Mouse (Mus musculus): ENCODE results near the gene Ehbp1. TPM values are rescaled to one million over a fixed set of nuclear protein-coding genes. Genes with fewer than 3 reads are reported as not detected.
A peak's percentile ranks its signal among the peaks of the same experiment; 100 is the strongest.

The Ehbp1 gene
- polyA plus RNA-seq, 1 experiment: 2.5 TPM

DNA sequence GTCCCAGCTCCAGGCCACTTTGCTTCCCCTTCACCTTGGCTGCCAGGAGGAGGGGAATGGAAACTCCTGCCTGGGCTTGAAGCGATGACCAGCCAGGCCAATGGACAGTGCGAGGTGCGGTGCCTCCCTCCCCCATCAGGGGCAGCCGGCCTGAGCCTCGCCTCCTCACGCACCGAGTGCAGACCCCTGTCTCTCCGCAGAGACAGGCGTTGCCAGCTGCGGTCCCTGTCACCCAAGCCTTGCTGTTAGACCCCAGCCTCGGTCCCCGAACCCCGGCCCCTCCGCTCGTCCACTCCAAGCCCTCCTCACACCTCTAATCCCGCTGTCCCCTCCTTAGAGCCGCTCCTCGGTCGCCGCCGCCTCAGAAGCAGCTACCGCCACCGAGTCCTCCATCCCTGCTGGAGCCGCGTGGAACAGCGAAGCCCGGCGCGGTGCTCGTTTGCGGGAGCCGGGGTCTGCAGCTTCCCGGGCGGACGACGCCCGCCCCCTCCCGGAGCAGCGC lies 55.7 kb downstream of the Ehbp1 start:
- Histone ChIP-seq H3K4me1 (ENCODE audit: control insufficient read depth, insufficient read depth, low read length) (no peaks in the 10 kb centered on the region; the same call in 1 of the 2 replicates), H3K36me3 (ENCODE audit: control insufficient read depth, insufficient read depth, low read length) (no peaks in the 10 kb centered on the region), H3K4me3 (ENCODE audit: insufficient read depth, low read depth, low read length) (peak overlapping the region; percentile 60), H3K27me3 (replicated peaks; ENCODE audit: control insufficient read depth, insufficient read depth, low read length) (no peaks in the 10 kb centered on the region), H3K27ac (ENCODE audit: insufficient read depth, low read depth, low read length) (peak overlapping the region; percentile 13; the same call in 1 of the 2 replicates)
- TF ChIP-seq CTCF (conservative IDR thresholded peaks at IDR 0.05; ENCODE audit: insufficient read depth, insufficient read length, low read depth, low read length) (no peak), POLR2A (IDR thresholded peaks at IDR 0.05; ENCODE audit: low read depth, low read length) (no peak)
- 2% methylated on average over 36 of the region's 39 CpGs for WGBS
- peak; percentile 73 for DNase-seq

GRCm38 (mm10) chr11:22276656-22277055 lies 65.4 kb downstream of the Ehbp1 start:
- no peak for TF ChIP-seq CTCF (conservative IDR thresholded peaks at IDR 0.05; ENCODE audit: insufficient read depth, insufficient read length, low read depth, low read length)
- no peak for TF ChIP-seq POLR2A (IDR thresholded peaks at IDR 0.05; ENCODE audit: low read depth, low read length)
- no peak for DNase-seq
- Histone ChIP-seq H3K27me3 (replicated peaks; ENCODE audit: control insufficient read depth, insufficient read depth, low read length) (no peaks in the 10 kb centered on the region), H3K27ac (ENCODE audit: insufficient read depth, low read depth, low read length) (no peak overlapping the region), H3K4me3 (ENCODE audit: insufficient read depth, low read depth, low read length) (no peak overlapping the region), H3K36me3 (ENCODE audit: control insufficient read depth, insufficient read depth, low read length) (peaks cover 2% of the 10 kb centered on the region; the same call in 1 of the 2 replicates), H3K4me1 (ENCODE audit: control insufficient read depth, insufficient read depth, low read length) (no peaks in the 10 kb centered on the region)
- 95% methylated on average over 3 of the region's 3 CpGs for WGBS

- DNase-seq: no peak
- Histone ChIP-seq H3K4me3 (ENCODE audit: insufficient read depth, low read depth, low read length) (no peak overlapping the region), H3K27me3 (replicated peaks; ENCODE audit: control insufficient read depth, insufficient read depth, low read length) (no peaks in the 10 kb centered on the region), H3K27ac (ENCODE audit: insufficient read depth, low read depth, low read length) (no peak overlapping the region), H3K36me3 (ENCODE audit: control insufficient read depth, insufficient read depth, low read length) (peaks cover 2% of the 10 kb centered on the region; the same call in 1 of the 2 replicates), H3K4me1 (ENCODE audit: control insufficient read depth, insufficient read depth, low read length) (peaks cover 7% of the 10 kb centered on the region; the same call in 1 of the 2 replicates)
- TF ChIP-seq POLR2A (IDR thresholded peaks at IDR 0.05; ENCODE audit: low read depth, low read length) (no peak), CTCF (conservative IDR thresholded peaks at IDR 0.05; ENCODE audit: insufficient read depth, insufficient read length, low read depth, low read length) (no peak)
- WGBS: 96% methylated on average over 2 of the region's 2 CpGs
Observed at GRCm38 (mm10) chr11:22274144-22274543, 67.9 kb downstream of the Ehbp1 start.

DNA sequence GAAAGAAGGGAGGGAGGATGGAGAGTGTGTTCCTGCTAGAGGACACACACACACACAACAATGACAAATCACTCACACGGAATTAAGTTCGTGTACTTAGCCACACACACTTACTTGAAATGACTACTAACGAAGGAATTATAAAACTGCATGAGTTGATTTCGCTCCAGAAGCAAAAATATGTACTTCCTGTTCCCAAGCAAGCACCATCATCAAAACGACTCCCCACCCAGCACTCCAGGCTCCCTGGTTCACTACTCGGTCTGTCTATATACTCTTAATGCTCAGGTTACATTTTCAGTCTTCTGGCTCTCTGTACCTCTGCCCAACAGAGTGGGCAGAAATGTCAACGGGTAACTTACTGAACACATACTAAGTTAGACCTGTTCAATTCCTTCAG lies 68.7 kb downstream of the Ehbp1 start:
- H3K36me3 ChIP-seq (ENCODE audit: control insufficient read depth, insufficient read depth, low read length): peaks cover 2% of the 10 kb centered on the region; the same call in 1 of the 2 replicates
- peaks cover 9% of the 10 kb centered on the region; the same call in 1 of the 2 replicates for H3K4me1 ChIP-seq (ENCODE audit: control insufficient read depth, insufficient read depth, low read length)
- 60% methylated on average over 7 of the region's 7 CpGs for WGBS
- H3K4me3 ChIP-seq (ENCODE audit: insufficient read depth, low read depth, low read length): no peak overlapping the region
- no peaks in the 10 kb centered on the region for H3K27me3 ChIP-seq (replicated peaks; ENCODE audit: control insufficient read depth, insufficient read depth, low read length)
- TF ChIP-seq CTCF (conservative IDR thresholded peaks at IDR 0.05; ENCODE audit: insufficient read depth, insufficient read length, low read depth, low read length) (no peak), POLR2A (IDR thresholded peaks at IDR 0.05; ENCODE audit: low read depth, low read length) (no peak)
- no peak for DNase-seq
- no peak overlapping the region for H3K27ac ChIP-seq (ENCODE audit: insufficient read depth, low read depth, low read length)

DNA sequence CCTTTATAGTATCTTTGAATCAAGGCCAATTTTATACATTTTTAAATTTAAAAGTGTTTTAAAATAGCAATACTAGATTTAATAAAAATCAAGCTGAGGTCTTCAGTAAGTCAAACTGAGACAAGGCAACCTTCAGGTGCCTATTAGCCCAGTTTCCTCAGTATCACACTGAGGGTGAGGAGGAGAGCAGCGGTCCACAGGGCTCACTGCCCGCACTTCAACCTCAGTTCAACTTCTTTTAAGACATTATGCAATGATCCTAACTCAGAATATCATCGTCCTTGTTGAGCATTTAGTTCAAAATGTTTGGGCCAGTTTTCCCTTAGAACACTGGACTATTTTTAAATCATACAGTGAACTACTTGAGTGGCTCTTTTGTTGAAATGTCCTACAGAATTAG lies 70.2 kb downstream of the Ehbp1 start:
- WGBS: 78% methylated on average over 3 of the region's 3 CpGs
- TF ChIP-seq CTCF (conservative IDR thresholded peaks at IDR 0.05; ENCODE audit: insufficient read depth, insufficient read length, low read depth, low read length) (no peak), POLR2A (IDR thresholded peaks at IDR 0.05; ENCODE audit: low read depth, low read length) (no peak)

GRCm38 (mm10) chr11:22269643-22270042 lies 72.4 kb downstream of the Ehbp1 start:
- no peaks in the 10 kb centered on the region for H3K27me3 ChIP-seq (replicated peaks; ENCODE audit: control insufficient read depth, insufficient read depth, low read length)
- no peaks in the 10 kb centered on the region for H3K36me3 ChIP-seq (ENCODE audit: control insufficient read depth, insufficient read depth, low read length)
- peaks cover 9% of the 10 kb centered on the region; the same call in 1 of the 2 replicates for H3K4me1 ChIP-seq (ENCODE audit: control insufficient read depth, insufficient read depth, low read length)
- no peak for DNase-seq
- no peak for TF ChIP-seq POLR2A (IDR thresholded peaks at IDR 0.05; ENCODE audit: low read depth, low read length)
- TF ChIP-seq CTCF (conservative IDR thresholded peaks at IDR 0.05; ENCODE audit: insufficient read depth, insufficient read length, low read depth, low read length): no peak
- H3K27ac ChIP-seq (ENCODE audit: insufficient read depth, low read depth, low read length): no peak overlapping the region
- no peak overlapping the region for H3K4me3 ChIP-seq (ENCODE audit: insufficient read depth, low read depth, low read length)
- 18% methylated on average over 4 of the region's 4 CpGs for WGBS

More for the DNA sequence above, 70.2 kb downstream of the Ehbp1 start:
- Histone ChIP-seq H3K27me3 (replicated peaks; ENCODE audit: control insufficient read depth, insufficient read depth, low read length) (no peaks in the 10 kb centered on the region), H3K4me3 (ENCODE audit: insufficient read depth, low read depth, low read length) (no peak overlapping the region), H3K27ac (ENCODE audit: insufficient read depth, low read depth, low read length) (no peak overlapping the region), H3K36me3 (ENCODE audit: control insufficient read depth, insufficient read depth, low read length) (peaks cover 2% of the 10 kb centered on the region; the same call in 1 of the 2 replicates), H3K4me1 (ENCODE audit: control insufficient read depth, insufficient read depth, low read length) (peaks cover 9% of the 10 kb centered on the region; the same call in 1 of the 2 replicates)
- DNase-seq: peak; percentile 44

GRCm38 (mm10) chr11:22269173-22269572 lies 72.9 kb downstream of the Ehbp1 start:
- 53% methylated on average over 3 of the region's 3 CpGs for WGBS
- no peak overlapping the region for H3K4me3 ChIP-seq (ENCODE audit: insufficient read depth, low read depth, low read length)
- no peaks in the 10 kb centered on the region for H3K27me3 ChIP-seq (replicated peaks; ENCODE audit: control insufficient read depth, insufficient read depth, low read length)
- TF ChIP-seq POLR2A (IDR thresholded peaks at IDR 0.05; ENCODE audit: low read depth, low read length) (no peak), CTCF (conservative IDR thresholded peaks at IDR 0.05; ENCODE audit: insufficient read depth, insufficient read length, low read depth, low read length) (no peak)
- DNase-seq: no peak
- H3K36me3 ChIP-seq (ENCODE audit: control insufficient read depth, insufficient read depth, low read length): no peaks in the 10 kb centered on the region
- peaks cover 9% of the 10 kb centered on the region; the same call in 1 of the 2 replicates for H3K4me1 ChIP-seq (ENCODE audit: control insufficient read depth, insufficient read depth, low read length)
- H3K27ac ChIP-seq (ENCODE audit: insufficient read depth, low read depth, low read length): no peak overlapping the region

All from kidney, adult 2 months (tissue).